9 mouse cellular contexts compared by ENCODE assay signal in the genomic region with DNA sequence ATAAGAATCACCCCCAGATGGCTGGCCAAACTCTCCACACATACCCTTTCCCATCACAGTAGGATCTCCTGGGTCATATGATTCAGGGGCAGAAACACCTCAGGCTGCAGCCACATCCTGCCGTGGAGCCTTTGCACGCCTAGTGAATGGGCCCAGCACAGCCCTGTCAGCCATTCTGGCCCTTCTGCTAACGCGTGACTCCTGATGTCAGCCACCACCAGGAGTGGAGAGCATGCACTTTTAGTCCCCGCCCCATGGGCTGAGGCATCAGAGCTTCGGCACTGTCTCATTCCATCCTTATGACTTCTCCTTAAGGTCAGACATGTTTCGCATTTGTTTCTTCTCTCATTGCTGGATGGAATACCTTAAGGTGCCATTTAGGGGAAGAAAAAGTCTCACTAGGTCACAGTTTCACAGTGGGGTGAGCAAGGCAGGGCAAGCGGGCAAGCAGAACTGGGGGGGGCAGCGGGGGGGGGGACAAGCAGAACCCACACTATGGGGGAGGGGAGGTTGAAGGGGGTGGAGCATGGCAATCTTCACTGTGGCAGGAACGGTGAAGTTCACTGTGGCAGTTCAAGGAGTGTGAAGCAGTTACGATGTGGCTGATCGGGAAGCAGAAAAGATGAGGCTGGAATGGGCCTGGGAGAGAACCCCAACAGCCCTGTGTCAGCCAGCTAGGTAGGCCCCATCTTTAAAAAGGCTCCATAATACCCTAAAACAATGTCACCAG. TPM values are rescaled to one million over a fixed set of nuclear protein-coding genes. Genes with fewer than 3 reads are reported as not detected.
DNase-seq lines count a peak whose midpoint lies in the region; ATAC-seq and TF ChIP-seq lines count a peak whose summit lies in the region.
"Had no signal": no experiment of that assay in that cellular context is flagged by ENCODE, and none has a peak within 500 bp of the region (broad histone marks: within the 10 kb centered on the region; RNA-seq: fewer than 3 reads in every experiment).

No protein-coding gene starts in this region.

- ATAC-seq in limb, embryonic 15.5 days (ENCODE audit: insufficient number of reproducible peaks, low FRiP score, low TSS enrichment, low read depth), result no peak
- peak; percentile 17 for ATAC-seq in common myeloid progenitor, adult 5-6 weeks (replicated peaks; ENCODE audit: low read depth, poor library complexity, severe bottlenecking)
- ATAC-seq in megakaryocyte, adult 5-6 weeks (ENCODE audit: poor library complexity, severe bottlenecking), result peak; percentile 11; the same call in 1 of the 2 replicates

- H3K4me2 ChIP-seq in limb, embryonic 15.5 days, result no peak overlapping the region
- H3K4me2 ChIP-seq: limb, embryonic 12.5 days had no signal

- H3K36me3 ChIP-seq in limb, embryonic 15.5 days, result no peaks in the 10 kb centered on the region
- H3K36me3 ChIP-seq in limb, embryonic 10.5 days, result no peaks in the 10 kb centered on the region
- no peaks in the 10 kb centered on the region for H3K36me3 ChIP-seq in ES-E14 (ENCODE audit: control insufficient read depth, insufficient read depth, low read length, poor library complexity, severe bottlenecking)
- H3K36me3 ChIP-seq: limb, embryonic 12.5 days had no signal

- no peak for DNase-seq in limb, embryonic 10.5 days (ENCODE audit: low spot score)
- no peak for DNase-seq in ES-E14 (ENCODE audit: low read depth, low spot score)
- no peak for DNase-seq in urinary bladder, postnatal 10 days (ENCODE audit: low spot score)
- DNase-seq in ovary, postnatal 14 days (ENCODE audit: low spot score), result no peak
- DNase-seq: kidney, postnatal 36 days had no signal

- in situ Hi-C loops in ES-E14 (cut with MboI; ENCODE audit: low sequenced_read_pairs in 2 of 2, unreplicated experiment in 2 of 2), result loop anchor here in 1 of 2 experiments (10.0 kb wide), 1 partner anchor 195 kb away; no protein-coding TSS in a partner anchor

- 0 out of 2 replicates have a peak overlapping the region, but pooled peaks have one; percentile 5 for H3K27ac ChIP-seq in limb, embryonic 15.5 days
- no peak overlapping the region; the same call in 1 of the 2 replicates for H3K27ac ChIP-seq in limb, embryonic 10.5 days
- H3K27ac ChIP-seq in ES-E14 (ENCODE audit: insufficient read depth, low read depth, low read length, poor library complexity, severe bottlenecking), result 0 out of 2 replicates have a peak overlapping the region, but pooled peaks have one; percentile 4
- H3K27ac ChIP-seq: limb, embryonic 12.5 days had no signal

- 55% methylated on average over 12 of the region's 12 CpGs for WGBS in limb, embryonic 15.5 days
- WGBS in limb, embryonic 10.5 days, result 66% methylated on average over 12 of the region's 12 CpGs

- no peaks in the 10 kb centered on the region for H3K9me3 ChIP-seq in limb, embryonic 15.5 days
- H3K9me3 ChIP-seq in limb, embryonic 10.5 days (replicated peaks), result no peaks in the 10 kb centered on the region
- no peaks in the 10 kb centered on the region for H3K9me3 ChIP-seq in ES-E14 (ENCODE audit: control insufficient read depth, insufficient read depth, low read depth, low read length)
- H3K9me3 ChIP-seq: limb, embryonic 12.5 days had no signal

- no peak overlapping the region for H3K9ac ChIP-seq in limb, embryonic 15.5 days
- H3K9ac ChIP-seq in ES-E14 (ENCODE audit: insufficient read depth, low read depth, low read length, poor library complexity, severe bottlenecking), result no peak overlapping the region; the same call in 1 of the 2 replicates
- H3K9ac ChIP-seq: limb, embryonic 12.5 days had no signal

- H3K27me3 ChIP-seq in limb, embryonic 15.5 days, result no peaks in the 10 kb centered on the region
- no peaks in the 10 kb centered on the region for H3K27me3 ChIP-seq in limb, embryonic 10.5 days (ENCODE audit: low read depth, poor library complexity, severe bottlenecking)
- H3K27me3 ChIP-seq: limb, embryonic 12.5 days had no signal

- H3K4me3 ChIP-seq in limb, embryonic 15.5 days, result no peak overlapping the region
- no peak overlapping the region for H3K4me3 ChIP-seq in limb, embryonic 10.5 days
- H3K4me3 ChIP-seq in ES-E14 (ENCODE audit: insufficient read depth in 1 of 2, low read depth in 1 of 2, low read length in 2 of 2, poor library complexity in 1 of 2, severe bottlenecking in 1 of 2), result no peak overlapping the region
- H3K4me3 ChIP-seq: limb, embryonic 12.5 days had no signal

- peaks cover 8% of the 10 kb centered on the region; the same call in 1 of the 2 replicates for H3K4me1 ChIP-seq in limb, embryonic 15.5 days
- peaks cover 18% of the 10 kb centered on the region for H3K4me1 ChIP-seq in limb, embryonic 10.5 days
- H3K4me1 ChIP-seq in ES-E14 (ENCODE audit: control insufficient read depth in 2 of 2, insufficient read depth in 2 of 2, low read length in 2 of 2, poor library complexity in 1 of 2), result peaks cover 6 to 27% of the 10 kb centered on the region in 2 experiments; a peak in 3 of 4 replicates

TF ChIP-seq in ES-E14, 5 proteins besides CTCF, POLR2A, EP300 and RAD21:
- TF ChIP-seq CHD2 (IDR thresholded peaks at IDR 0.05; ENCODE audit: low read depth, low read length), result no peak
- no peak for TF ChIP-seq HCFC1 (IDR thresholded peaks at IDR 0.05; ENCODE audit: borderline replicate concordance, insufficient read depth, low read length)
- TF ChIP-seq ZC3H11A (IDR thresholded peaks at IDR 0.05; ENCODE audit: borderline replicate concordance, low read depth, low read length), result no peak
- TF ChIP-seq ZNF384 (IDR thresholded peaks at IDR 0.05; ENCODE audit: low read depth, low read length), result no peak
- no peak for TF ChIP-seq MAFK (IDR thresholded peaks at IDR 0.05; ENCODE audit: insufficient read depth, low read depth, low read length)

RNA-seq across cellular contexts. Expression of a gene that starts 19.8 kb away (rescaled TPM):
- 54.1 and 60.5 TPM in 2 replicates for polyA plus RNA-seq in limb, embryonic 15.5 days (2015; fragmentation: Nextera tagmentation; extraction: Ambion mirVana)
- polyA plus RNA-seq in limb, embryonic 10.5 days (2016; fragmentation: Nextera tagmentation; extraction: Ambion mirVana), result 14.7 and 16.7 TPM in 2 replicates
- 29.4 and 43.6 TPM in 2 replicates for total RNA-seq in ES-E14 (2012; rRNA removed)
- total RNA-seq in common myeloid progenitor, adult 5-6 weeks (2017), result 35.8 and 43.3 TPM in 2 replicates
- total RNA-seq in megakaryocyte, adult 5-6 weeks (2015), result 107 and 120 TPM in 2 replicates
- 55.4 and 60.5 TPM in 2 replicates for total RNA-seq in megakaryocyte, adult 5-6 weeks (2017)
